Mouse (Mus musculus): Measurements from ENCODE around the gene Zc2hc1b. TPM values are rescaled to one million over a fixed set of nuclear protein-coding genes. Genes with fewer than 3 reads are reported as not detected.

Gene Zc2hc1b
- polyA plus RNA-seq, 1 experiment from 2014 or later = not detected

- Histone ChIP-seq H3K4me2 (ENCODE audit: low read depth, low read length) (no peak overlapping the region), H3K4me1 (ENCODE audit: control insufficient read depth, insufficient read depth, low read length) (no peaks in the 10 kb centered on the region), H3K9ac (ENCODE audit: low read length) (no peak overlapping the region), H3K9me3 (replicated peaks; ENCODE audit: control insufficient read depth, low read length) (0 out of 2 replicates have a peak, but pooled peaks cover 4% of the 10 kb centered on the region), H3K36me3 (ENCODE audit: control insufficient read depth, insufficient read depth) (no peaks in the 10 kb centered on the region), H3K27me3 (ENCODE audit: control insufficient read depth, insufficient read depth, low read length) (no peaks in the 10 kb centered on the region), H3K27ac (ENCODE audit: low read length) (no peak overlapping the region), H3K4me3 (ENCODE audit: low read length) (no peak overlapping the region)
- no peak for ATAC-seq (replicated peaks; ENCODE audit: extremely low read depth, insufficient read depth, low FRiP score)
- WGBS = 85% methylated on average over 5 of the region's 5 CpGs
These were observed 22.4 kb downstream of the Zc2hc1b start for GRCm38 (mm10) chr10:13155377-13155776.

GRCm38 (mm10) chr10:13152811-13153364 is 24.9 kb downstream of the Zc2hc1b start:
- 93% methylated on average over 4 of the region's 4 CpGs for WGBS
- Histone ChIP-seq H3K9me3 (replicated peaks; ENCODE audit: control insufficient read depth, low read length) (0 out of 2 replicates have a peak, but pooled peaks cover 3% of the 10 kb centered on the region), H3K27me3 (ENCODE audit: control insufficient read depth, insufficient read depth, low read length) (no peaks in the 10 kb centered on the region), H3K4me3 (ENCODE audit: low read length) (no peak overlapping the region), H3K27ac (ENCODE audit: low read length) (no peak overlapping the region), H3K4me2 (ENCODE audit: low read depth, low read length) (no peak overlapping the region), H3K4me1 (ENCODE audit: control insufficient read depth, insufficient read depth, low read length) (no peaks in the 10 kb centered on the region), H3K9ac (ENCODE audit: low read length) (no peak overlapping the region), H3K36me3 (ENCODE audit: control insufficient read depth, insufficient read depth) (no peaks in the 10 kb centered on the region)
- no peak for ATAC-seq (replicated peaks; ENCODE audit: extremely low read depth, insufficient read depth, low FRiP score)

- H3K4me1 ChIP-seq (ENCODE audit: control insufficient read depth, insufficient read depth, low read length) = no peaks in the 10 kb centered on the region
- ATAC-seq (replicated peaks; ENCODE audit: extremely low read depth, insufficient read depth, low FRiP score) = no peak
- H3K4me3 ChIP-seq (ENCODE audit: low read length) = no peak overlapping the region
- H3K9ac ChIP-seq (ENCODE audit: low read length) = no peak overlapping the region
- H3K27ac ChIP-seq (ENCODE audit: low read length) = no peak overlapping the region
- no peaks in the 10 kb centered on the region for H3K36me3 ChIP-seq (ENCODE audit: control insufficient read depth, insufficient read depth)
- no peak overlapping the region for H3K4me2 ChIP-seq (ENCODE audit: low read depth, low read length)
- H3K9me3 ChIP-seq (replicated peaks; ENCODE audit: control insufficient read depth, low read length) = no peaks in the 10 kb centered on the region
- H3K27me3 ChIP-seq (ENCODE audit: control insufficient read depth, insufficient read depth, low read length) = no peaks in the 10 kb centered on the region
- 68% methylated on average over 5 of the region's 5 CpGs for WGBS
These were observed 26.5 kb downstream of the Zc2hc1b start for GRCm38 (mm10) chr10:13151353-13151752.

DNA sequence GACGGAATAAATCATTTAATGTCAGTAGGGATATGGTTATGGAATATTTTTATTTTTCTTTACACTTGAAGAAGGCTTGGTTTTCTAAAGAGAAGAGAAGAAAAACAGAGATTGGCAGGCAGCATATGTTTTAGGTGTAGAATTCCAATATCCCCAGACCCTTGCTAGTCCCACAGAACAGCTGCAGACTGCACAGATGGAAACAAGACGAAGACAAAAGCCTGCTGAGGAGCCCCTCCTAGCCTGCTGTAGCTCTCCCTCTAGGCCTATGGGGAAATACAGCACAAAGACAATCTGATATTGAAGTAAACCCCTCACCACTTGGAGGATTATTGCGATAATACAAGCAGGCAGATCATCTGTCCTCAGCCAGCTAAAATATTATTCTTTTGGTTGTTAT is 27.4 kb downstream of the Zc2hc1b start:
- Histone ChIP-seq H3K4me1 (ENCODE audit: control insufficient read depth, insufficient read depth, low read length) (no peaks in the 10 kb centered on the region), H3K4me3 (ENCODE audit: low read length) (no peak overlapping the region), H3K9me3 (replicated peaks; ENCODE audit: control insufficient read depth, low read length) (no peaks in the 10 kb centered on the region), H3K27me3 (ENCODE audit: control insufficient read depth, insufficient read depth, low read length) (no peaks in the 10 kb centered on the region), H3K4me2 (ENCODE audit: low read depth, low read length) (no peak overlapping the region), H3K36me3 (ENCODE audit: control insufficient read depth, insufficient read depth) (no peaks in the 10 kb centered on the region), H3K9ac (ENCODE audit: low read length) (no peak overlapping the region), H3K27ac (ENCODE audit: low read length) (no peak overlapping the region)
- ATAC-seq (replicated peaks; ENCODE audit: extremely low read depth, insufficient read depth, low FRiP score) = no peak
- WGBS = 77% methylated on average over 3 of the region's 3 CpGs

GRCm38 (mm10) chr10:13140434-13140833 is 37.4 kb downstream of the Zc2hc1b start:
- no peak for ATAC-seq (replicated peaks; ENCODE audit: extremely low read depth, insufficient read depth, low FRiP score)
- H3K4me1 ChIP-seq (ENCODE audit: control insufficient read depth, insufficient read depth, low read length) = peaks cover 3% of the 10 kb centered on the region; the same call in 1 of the 2 replicates
- H3K4me3 ChIP-seq (ENCODE audit: low read length) = no peak overlapping the region
- no peaks in the 10 kb centered on the region for H3K27me3 ChIP-seq (ENCODE audit: control insufficient read depth, insufficient read depth, low read length)
- H3K27ac ChIP-seq (ENCODE audit: low read length) = no peak overlapping the region
- H3K9me3 ChIP-seq (replicated peaks; ENCODE audit: control insufficient read depth, low read length) = no peaks in the 10 kb centered on the region
- H3K9ac ChIP-seq (ENCODE audit: low read length) = no peak overlapping the region
- 62% methylated on average over 2 of the region's 2 CpGs for WGBS
- H3K4me2 ChIP-seq (ENCODE audit: low read depth, low read length) = no peak overlapping the region
- no peaks in the 10 kb centered on the region for H3K36me3 ChIP-seq (ENCODE audit: control insufficient read depth, insufficient read depth)

DNA sequence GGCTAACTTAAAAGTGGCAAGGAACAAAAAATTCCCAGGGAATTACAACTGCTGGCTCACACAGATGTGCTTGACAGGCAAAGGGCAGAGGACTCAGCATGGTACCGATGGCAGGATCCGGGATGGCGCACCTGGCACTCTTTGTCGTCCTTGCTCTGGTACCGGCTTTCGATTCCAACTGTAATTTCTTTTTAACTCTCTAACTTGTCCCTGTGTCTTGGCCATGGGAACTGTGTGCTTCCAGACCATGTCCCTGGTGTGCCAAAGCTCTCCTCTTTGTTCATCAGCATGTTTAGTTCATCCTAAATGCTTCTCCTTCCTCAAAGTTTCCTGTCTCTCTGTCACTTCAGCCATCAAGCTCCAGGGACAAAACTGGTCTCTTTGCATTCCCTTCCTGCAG is 39.9 kb downstream of the Zc2hc1b start:
- Histone ChIP-seq H3K4me1 (ENCODE audit: control insufficient read depth, insufficient read depth, low read length) (peaks cover 3% of the 10 kb centered on the region; the same call in 1 of the 2 replicates), H3K4me3 (ENCODE audit: low read length) (no peak overlapping the region), H3K9me3 (replicated peaks; ENCODE audit: control insufficient read depth, low read length) (no peaks in the 10 kb centered on the region), H3K9ac (ENCODE audit: low read length) (no peak overlapping the region), H3K27ac (ENCODE audit: low read length) (no peak overlapping the region), H3K27me3 (ENCODE audit: control insufficient read depth, insufficient read depth, low read length) (no peaks in the 10 kb centered on the region), H3K4me2 (ENCODE audit: low read depth, low read length) (no peak overlapping the region), H3K36me3 (ENCODE audit: control insufficient read depth, insufficient read depth) (no peaks in the 10 kb centered on the region)
- ATAC-seq (replicated peaks; ENCODE audit: extremely low read depth, insufficient read depth, low FRiP score) = no peak
- 89% methylated on average over 6 of the region's 6 CpGs for WGBS

- no peak for ATAC-seq (replicated peaks; ENCODE audit: extremely low read depth, insufficient read depth, low FRiP score)
These were observed 42.1 kb downstream of the Zc2hc1b start for GRCm38 (mm10) chr10:13135751-13136150.

GRCm38 (mm10) chr10:13135276-13135675 is 42.5 kb downstream of the Zc2hc1b start:
- Histone ChIP-seq H3K27ac (ENCODE audit: low read length) (no peak overlapping the region), H3K36me3 (ENCODE audit: control insufficient read depth, insufficient read depth) (no peaks in the 10 kb centered on the region), H3K9me3 (replicated peaks; ENCODE audit: control insufficient read depth, low read length) (no peaks in the 10 kb centered on the region), H3K4me3 (ENCODE audit: low read length) (no peak overlapping the region), H3K9ac (ENCODE audit: low read length) (no peak overlapping the region), H3K4me2 (ENCODE audit: low read depth, low read length) (no peak overlapping the region), H3K4me1 (ENCODE audit: control insufficient read depth, insufficient read depth, low read length) (peaks cover 3% of the 10 kb centered on the region; the same call in 1 of the 2 replicates), H3K27me3 (ENCODE audit: control insufficient read depth, insufficient read depth, low read length) (no peaks in the 10 kb centered on the region)
- no peak for ATAC-seq (replicated peaks; ENCODE audit: extremely low read depth, insufficient read depth, low FRiP score)
- 91% methylated on average over 7 of the region's 7 CpGs for WGBS

More at GRCm38 (mm10) chr10:13135751-13136150, 42.1 kb downstream of the Zc2hc1b start:
- H3K4me3 ChIP-seq (ENCODE audit: low read length) = no peak overlapping the region
- peaks cover 3% of the 10 kb centered on the region; the same call in 1 of the 2 replicates for H3K4me1 ChIP-seq (ENCODE audit: control insufficient read depth, insufficient read depth, low read length)
- no peak overlapping the region for H3K9ac ChIP-seq (ENCODE audit: low read length)
- H3K4me2 ChIP-seq (ENCODE audit: low read depth, low read length) = no peak overlapping the region
- H3K27ac ChIP-seq (ENCODE audit: low read length) = no peak overlapping the region
- no peaks in the 10 kb centered on the region for H3K27me3 ChIP-seq (ENCODE audit: control insufficient read depth, insufficient read depth, low read length)
- H3K36me3 ChIP-seq (ENCODE audit: control insufficient read depth, insufficient read depth) = no peaks in the 10 kb centered on the region
- 88% methylated on average over 7 of the region's 7 CpGs for WGBS
- no peaks in the 10 kb centered on the region for H3K9me3 ChIP-seq (replicated peaks; ENCODE audit: control insufficient read depth, low read length)

GRCm38 (mm10) chr10:13133850-13134249 is 44.0 kb downstream of the Zc2hc1b start:
- WGBS = 76% methylated on average over 4 of the region's 4 CpGs
- Histone ChIP-seq H3K36me3 (ENCODE audit: control insufficient read depth, insufficient read depth) (peaks cover 1% of the 10 kb centered on the region; the same call in 1 of the 2 replicates), H3K9me3 (replicated peaks; ENCODE audit: control insufficient read depth, low read length) (no peaks in the 10 kb centered on the region), H3K27me3 (ENCODE audit: control insufficient read depth, insufficient read depth, low read length) (no peaks in the 10 kb centered on the region), H3K4me3 (ENCODE audit: low read length) (no peak overlapping the region), H3K4me1 (ENCODE audit: control insufficient read depth, insufficient read depth, low read length) (peaks cover 3% of the 10 kb centered on the region; the same call in 1 of the 2 replicates), H3K4me2 (ENCODE audit: low read depth, low read length) (no peak overlapping the region), H3K27ac (ENCODE audit: low read length) (no peak overlapping the region), H3K9ac (ENCODE audit: low read length) (no peak overlapping the region)
- ATAC-seq (replicated peaks; ENCODE audit: extremely low read depth, insufficient read depth, low FRiP score) = no peak

Data from heart, embryonic 16.5 days (tissue).